ENCODE assay signal across 13 mouse cellular contexts in the genomic region with DNA sequence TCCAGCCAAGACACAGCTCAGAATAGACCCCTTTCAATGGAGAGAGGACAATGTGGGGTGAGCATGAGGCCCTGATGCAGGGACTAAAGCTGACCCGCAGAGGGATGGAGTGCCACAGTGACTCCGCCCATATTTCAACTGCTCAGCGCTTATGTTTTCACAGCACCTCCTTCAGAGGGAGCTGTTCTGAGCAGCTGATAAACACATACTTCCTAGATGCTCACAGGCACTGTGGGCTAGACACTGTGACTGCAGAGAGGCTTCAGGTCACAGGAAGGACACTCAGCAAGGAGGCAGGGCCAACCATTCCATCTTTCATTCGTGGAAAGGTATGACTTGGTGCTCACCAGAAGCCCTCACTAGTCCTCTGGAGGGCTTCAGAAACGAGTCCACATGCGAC. TPM values are rescaled to one million over a fixed set of nuclear protein-coding genes. Genes with fewer than 3 reads are reported as not detected.
A peak's percentile ranks its signal among the peaks of the same experiment; 100 is the strongest.
DNase-seq lines count a peak whose midpoint lies in the region; ATAC-seq and TF ChIP-seq lines count a peak whose summit lies in the region.
"Had no signal": no experiment of that assay in that cellular context is flagged by ENCODE, and none has a peak within 500 bp of the region (broad histone marks: within the 10 kb centered on the region; RNA-seq: fewer than 3 reads in every experiment).

No protein-coding gene starts in this region.

- no peak for DNase-seq in layer of hippocampus, adult 2 months (ENCODE audit: low spot score in 2 of 2)
- DNase-seq in layer of hippocampus, adult 8-10 months (ENCODE audit: low spot score in 2 of 2), result no peak
- no peak for DNase-seq in ES-E14 (ENCODE audit: low read depth, low spot score)
- no peak for DNase-seq in liver, postnatal 0 days
- DNase-seq in thymus, adult 2 months, result no peak
- DNase-seq in left cerebral cortex, postnatal 14 days (ENCODE audit: low spot score in 2 of 2), result no peak
- DNase-seq in kidney, adult 2 months, result no peak
- DNase-seq: cerebellum, adult 9-11 months; right cerebral cortex, postnatal 14 days had no signal

- H3K4me1 ChIP-seq in ES-E14 (ENCODE audit: control insufficient read depth in 2 of 2, insufficient read depth in 2 of 2, low read length in 2 of 2, poor library complexity in 1 of 2), result peaks cover 0 to 18% of the 10 kb centered on the region in 2 experiments; a peak in 2 of 4 replicates
- H3K4me1 ChIP-seq in liver, postnatal 0 days (ENCODE audit: insufficient read depth), result peaks cover 7% of the 10 kb centered on the region
- H3K4me1 ChIP-seq in thymus, adult 2 months (replicated peaks; ENCODE audit: control insufficient read depth, insufficient read depth, low read length), result no peaks in the 10 kb centered on the region
- peaks cover 6% of the 10 kb centered on the region for H3K4me1 ChIP-seq in kidney, adult 2 months (ENCODE audit: control insufficient read depth, insufficient read depth, low read length)

- TF ChIP-seq CTCF in layer of hippocampus, adult 2 months (conservative IDR thresholded peaks at IDR 0.05), result 0 out of 2 replicates have a peak, but pooled peaks have one; percentile 5
- TF ChIP-seq CTCF in liver, postnatal 0 days (IDR thresholded peaks at IDR 0.05; ENCODE audit: low read depth), result peak; percentile 58
- TF ChIP-seq CTCF in thymus, adult 2 months (IDR thresholded peaks at IDR 0.05; ENCODE audit: borderline replicate concordance, control insufficient read depth, extremely low read depth, insufficient read depth, low read length, poor library complexity), result no peak
- no peak for TF ChIP-seq CTCF in kidney, adult 2 months (conservative IDR thresholded peaks at IDR 0.05; ENCODE audit: insufficient read depth, insufficient read length, low read depth, low read length)

- TF ChIP-seq POLR2A in thymus, adult 2 months (IDR thresholded peaks at IDR 0.05; ENCODE audit: control insufficient read depth, extremely low read depth, insufficient read depth, low read length, poor library complexity), result no peak
- TF ChIP-seq POLR2A in kidney, adult 2 months (IDR thresholded peaks at IDR 0.05; ENCODE audit: low read depth, low read length), result no peak

- ATAC-seq in common myeloid progenitor, adult 5-6 weeks (replicated peaks; ENCODE audit: low read depth, poor library complexity, severe bottlenecking), result peak; percentile 59; the same call in 1 of the 2 replicates
- ATAC-seq in liver, postnatal 0 days, result peak; percentile 41
- ATAC-seq: intestine, embryonic 16.5 days had no signal

- WGBS in liver, postnatal 0 days (ENCODE audit: insufficient replicate concordance), result 54% methylated on average over 6 of the region's 6 CpGs
- 65% methylated on average over 6 of the region's 6 CpGs for WGBS in thymus, adult 2 months
- WGBS in kidney, adult 2 months, result 67% methylated on average over 6 of the region's 6 CpGs

- in situ Hi-C loops in ES-E14 (cut with MboI; ENCODE audit: low sequenced_read_pairs in 2 of 2, unreplicated experiment in 2 of 2), result no loop called here

- no peaks in the 10 kb centered on the region for H3K27me3 ChIP-seq in liver, postnatal 0 days (ENCODE audit: insufficient read depth, low read length)
- H3K27me3 ChIP-seq in thymus, adult 2 months (ENCODE audit: control insufficient read depth, insufficient read depth, low read length), result no peaks in the 10 kb centered on the region
- H3K27me3 ChIP-seq in kidney, adult 2 months (replicated peaks; ENCODE audit: control insufficient read depth, insufficient read depth, low read length), result no peaks in the 10 kb centered on the region
- H3K27me3 ChIP-seq: limb, embryonic 13.5 days; midbrain, embryonic 12.5 days had no signal

- H3K9me3 ChIP-seq in ES-E14 (ENCODE audit: control insufficient read depth, insufficient read depth, low read depth, low read length), result no peaks in the 10 kb centered on the region
- no peaks in the 10 kb centered on the region for H3K9me3 ChIP-seq in liver, postnatal 0 days (ENCODE audit: low read length)
- H3K9me3 ChIP-seq: limb, embryonic 13.5 days; midbrain, embryonic 12.5 days had no signal

- intact Hi-C loops in left cerebral cortex, postnatal 14 days (cut with DNase I), result no loop called here

- H3K4me2 ChIP-seq in liver, postnatal 0 days (ENCODE audit: low read depth, low read length), result no peak overlapping the region
- H3K4me2 ChIP-seq: limb, embryonic 13.5 days; midbrain, embryonic 12.5 days had no signal

- no peak for TF ChIP-seq EP300 in liver, postnatal 0 days (IDR thresholded peaks at IDR 0.05; ENCODE audit: low read depth)

- H3K4me3 ChIP-seq in layer of hippocampus, adult 2 months, result no peak overlapping the region
- no peak overlapping the region for H3K4me3 ChIP-seq in ES-E14 (ENCODE audit: insufficient read depth in 1 of 2, low read depth in 1 of 2, low read length in 2 of 2, poor library complexity in 1 of 2, severe bottlenecking in 1 of 2)
- no peak overlapping the region for H3K4me3 ChIP-seq in liver, postnatal 0 days (ENCODE audit: low read depth, low read length)
- H3K4me3 ChIP-seq in thymus, adult 2 months (ENCODE audit: control insufficient read depth, insufficient read depth, low read length), result no peak overlapping the region
- H3K4me3 ChIP-seq in kidney, adult 2 months (ENCODE audit: insufficient read depth, low read depth, low read length), result no peak overlapping the region
- H3K4me3 ChIP-seq: limb, embryonic 13.5 days; midbrain, embryonic 12.5 days had no signal

- no peak overlapping the region for H3K9ac ChIP-seq in ES-E14 (ENCODE audit: insufficient read depth, low read depth, low read length, poor library complexity, severe bottlenecking)
- no peak overlapping the region for H3K9ac ChIP-seq in liver, postnatal 0 days (replicated peaks)
- H3K9ac ChIP-seq: limb, embryonic 13.5 days; midbrain, embryonic 12.5 days had no signal

- H3K36me3 ChIP-seq in ES-E14 (ENCODE audit: control insufficient read depth, insufficient read depth, low read length, poor library complexity, severe bottlenecking), result no peaks in the 10 kb centered on the region
- H3K36me3 ChIP-seq in liver, postnatal 0 days (replicated peaks; ENCODE audit: insufficient read depth, low read length), result peaks cover 6% of the 10 kb centered on the region; the same call in 1 of the 2 replicates
- no peaks in the 10 kb centered on the region for H3K36me3 ChIP-seq in thymus, adult 2 months (ENCODE audit: control insufficient read depth, insufficient read depth, low read length)
- H3K36me3 ChIP-seq in kidney, adult 2 months (ENCODE audit: control insufficient read depth, insufficient read depth, low read length), result no peaks in the 10 kb centered on the region
- H3K36me3 ChIP-seq: midbrain, embryonic 12.5 days had no signal

- no peak overlapping the region for H3K27ac ChIP-seq in layer of hippocampus, adult 2 months
- peak overlapping the region; percentile 54; the same call in 1 of the 2 replicates for H3K27ac ChIP-seq in ES-E14 (ENCODE audit: insufficient read depth, low read depth, low read length, poor library complexity, severe bottlenecking)
- no peak overlapping the region for H3K27ac ChIP-seq in liver, postnatal 0 days (ENCODE audit: low read depth)
- no peak overlapping the region for H3K27ac ChIP-seq in thymus, adult 2 months (ENCODE audit: control insufficient read depth, insufficient read depth, low read length)
- no peak overlapping the region for H3K27ac ChIP-seq in kidney, adult 2 months (ENCODE audit: insufficient read depth, low read depth, low read length)
- H3K27ac ChIP-seq: limb, embryonic 13.5 days; midbrain, embryonic 12.5 days had no signal

TF ChIP-seq in ES-E14, 5 proteins besides CTCF, POLR2A, EP300 and RAD21:
- TF ChIP-seq CHD2 (IDR thresholded peaks at IDR 0.05; ENCODE audit: low read depth, low read length) (no peak), ZNF384 (IDR thresholded peaks at IDR 0.05; ENCODE audit: low read depth, low read length) (no peak)

RNA-seq across cellular contexts. Expression of gene Micall2, which starts 13.4 kb away (rescaled TPM):
- total RNA-seq in layer of hippocampus, adult 2 months (2021), result 1 to 10 TPM; 1.4 to 1.6 TPM
- total RNA-seq in layer of hippocampus, adult 8-10 months (2022), result 1 to 10 TPM; 2.0 to 4.5 (median 2.8) TPM
- total RNA-seq in ES-E14 (2012; rRNA removed), result 2.1 and 2.2 TPM in 2 replicates
- total RNA-seq in common myeloid progenitor, adult 5-6 weeks (2017), result 6.4 TPM in 2 replicates
- polyA plus RNA-seq in liver, postnatal 0 days (2015; fragmentation: Nextera tagmentation; extraction: Ambion mirVana), result 4.9 and 5.8 TPM in 2 replicates
- 6.3 and 6.7 TPM in 2 replicates for polyA plus RNA-seq in thymus, adult 2 months (2012; rRNA removed)
- total RNA-seq in left cerebral cortex, postnatal 14 days (2021), result 1 to 10 TPM; 1.6 to 2.8 TPM
- polyA plus RNA-seq in kidney, adult 2 months (2012; rRNA removed), result 3.3 and 3.4 TPM in 2 replicates

RNA-seq across cellular contexts. Expression of gene Ints1, which starts 52.8 kb away (rescaled TPM):
- 100 to 1,000 TPM in 1 of 2 experiments, 10 to 100 TPM in 1; 94.7 to 103 TPM for total RNA-seq in layer of hippocampus, adult 2 months (2021)
- 100 to 1,000 TPM in 1 of 4 experiments, 10 to 100 TPM in 3; 80.3 to 100 (median 97.2) TPM for total RNA-seq in layer of hippocampus, adult 8-10 months (2022)
- 164 and 203 TPM in 2 replicates for total RNA-seq in ES-E14 (2012; rRNA removed)
- 20.4 and 32.7 TPM in 2 replicates for total RNA-seq in common myeloid progenitor, adult 5-6 weeks (2017)
- polyA plus RNA-seq in liver, postnatal 0 days (2015; fragmentation: Nextera tagmentation; extraction: Ambion mirVana), result 5.6 and 6.4 TPM in 2 replicates
- polyA plus RNA-seq in thymus, adult 2 months (2012; rRNA removed), result 214 and 251 TPM in 2 replicates
- 100 to 1,000 TPM in 1 of 2 experiments, 10 to 100 TPM in 1; 96.8 to 102 TPM for total RNA-seq in left cerebral cortex, postnatal 14 days (2021)
- polyA plus RNA-seq in kidney, adult 2 months (2012; rRNA removed), result 40.1 and 42.2 TPM in 2 replicates

Comparison
In these comparisons a context has a peak if more than half of its experiments do, and no peak if none do; other contexts are left out.
1. CTCF ChIP-seq: peak in layer of hippocampus, adult 2 months (single experiment) and liver, postnatal 0 days (single experiment); none in thymus, adult 2 months (single experiment) and kidney, adult 2 months (single experiment).